13 mouse cellular contexts compared by ENCODE assay signal in the genomic region with DNA sequence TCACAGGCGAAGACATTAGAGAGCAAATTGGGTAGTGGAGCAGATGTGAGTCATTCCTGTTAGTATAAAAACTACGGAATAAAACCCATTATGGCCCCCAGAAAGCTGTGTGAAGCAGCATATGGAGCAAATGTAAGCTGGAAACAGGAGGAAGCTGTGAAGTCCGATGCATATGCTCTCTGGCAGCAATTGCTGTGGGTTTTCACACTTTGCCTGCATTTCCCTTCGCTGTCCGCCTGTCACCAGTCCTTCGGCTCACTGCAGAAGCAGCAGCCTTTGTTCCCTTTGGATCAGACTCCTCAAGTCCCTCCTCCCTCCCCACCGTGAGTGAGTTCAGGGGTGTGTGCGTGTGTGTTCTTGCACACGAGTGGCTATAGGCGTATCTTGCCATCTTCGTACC. TPM values are rescaled to one million over a fixed set of nuclear protein-coding genes. Genes with fewer than 3 reads are reported as not detected.
A peak's percentile ranks its signal among the peaks of the same experiment; 100 is the strongest.
DNase-seq lines count a peak whose midpoint lies in the region; ATAC-seq lines count a peak whose summit lies in the region.
"Had no signal": no experiment of that assay in that cellular context is flagged by ENCODE, and none has a peak within 500 bp of the region (broad histone marks: within the 10 kb centered on the region; RNA-seq: fewer than 3 reads in every experiment).

No protein-coding gene starts in this region.

- no peaks in the 10 kb centered on the region for H3K9me3 ChIP-seq in hindbrain, embryonic 13.5 days
- H3K9me3 ChIP-seq in midbrain, embryonic 16.5 days (replicated peaks; ENCODE audit: control insufficient read depth, low read length, poor library complexity, severe bottlenecking): no peaks in the 10 kb centered on the region
- no peaks in the 10 kb centered on the region for H3K9me3 ChIP-seq in liver, embryonic 12.5 days (replicated peaks)
- H3K9me3 ChIP-seq: heart, embryonic 12.5 days had no signal

- H3K4me1 ChIP-seq in hindbrain, embryonic 13.5 days (replicated peaks): peaks cover 33% of the 10 kb centered on the region
- peaks cover 29% of the 10 kb centered on the region for H3K4me1 ChIP-seq in midbrain, embryonic 16.5 days (ENCODE audit: control insufficient read depth, insufficient read depth, low read length)
- no peaks in the 10 kb centered on the region for H3K4me1 ChIP-seq in liver, embryonic 12.5 days

- H3K9ac ChIP-seq in hindbrain, embryonic 13.5 days: no peak overlapping the region
- H3K9ac ChIP-seq in midbrain, embryonic 16.5 days (ENCODE audit: low read depth, low read length): peak overlapping the region; percentile 36; the same call in 1 of the 2 replicates
- no peak overlapping the region for H3K9ac ChIP-seq in liver, embryonic 12.5 days
- H3K9ac ChIP-seq: heart, embryonic 12.5 days had no signal

- ATAC-seq in cerebellum, adult (ENCODE audit: insufficient number of reproducible peaks, low FRiP score, low TSS enrichment): no peak
- ATAC-seq in hindbrain, embryonic 13.5 days (ENCODE audit: low FRiP score): no peak
- ATAC-seq in midbrain, embryonic 16.5 days: peak; percentile 9; the same call in 1 of the 2 replicates
- ATAC-seq in liver, embryonic 12.5 days: no peak

- peaks cover 20% of the 10 kb centered on the region for H3K27me3 ChIP-seq in hindbrain, embryonic 13.5 days
- no peaks in the 10 kb centered on the region for H3K27me3 ChIP-seq in midbrain, embryonic 16.5 days (ENCODE audit: control insufficient read depth, insufficient read depth, low read depth, low read length)
- H3K27me3 ChIP-seq in liver, embryonic 12.5 days (replicated peaks): peaks cover 56% of the 10 kb centered on the region

- H3K4me2 ChIP-seq in hindbrain, embryonic 13.5 days: no peak overlapping the region
- no peak overlapping the region for H3K4me2 ChIP-seq in midbrain, embryonic 16.5 days (ENCODE audit: low read length)
- H3K4me2 ChIP-seq in liver, embryonic 12.5 days: no peak overlapping the region
- H3K4me2 ChIP-seq: heart, embryonic 12.5 days had no signal

- no peaks in the 10 kb centered on the region for H3K36me3 ChIP-seq in hindbrain, embryonic 13.5 days
- H3K36me3 ChIP-seq in midbrain, embryonic 16.5 days (ENCODE audit: control insufficient read depth, insufficient read depth, low read length): no peaks in the 10 kb centered on the region
- H3K36me3 ChIP-seq in liver, embryonic 12.5 days: no peaks in the 10 kb centered on the region
- H3K36me3 ChIP-seq: G1E; heart, embryonic 12.5 days had no signal

- WGBS in hindbrain, embryonic 13.5 days: 44% methylated on average over 11 of the region's 11 CpGs
- WGBS in midbrain, embryonic 16.5 days: 27% methylated on average over 11 of the region's 11 CpGs
- WGBS in liver, embryonic 12.5 days (ENCODE audit: insufficient replicate concordance): 50% methylated on average over 11 of the region's 11 CpGs

- peak; percentile 10 to 13 for DNase-seq in cerebellum, adult 18-20 months
- peak; percentile 50 to 53 for DNase-seq in cerebellum, postnatal 10 days
- DNase-seq in retina, embryonic 14.5 days (ENCODE audit: low spot score): no peak
- DNase-seq in adrenal gland, postnatal 10 days: no peak
- DNase-seq: adrenal gland, adult 2 months; kidney, adult 2 months had no signal

- H3K4me3 ChIP-seq in hindbrain, embryonic 13.5 days: no peak overlapping the region
- no peak overlapping the region for H3K4me3 ChIP-seq in midbrain, embryonic 16.5 days (ENCODE audit: low read depth, low read length)
- H3K4me3 ChIP-seq in liver, embryonic 12.5 days: no peak overlapping the region
- H3K4me3 ChIP-seq: heart, embryonic 12.5 days had no signal

- H3K27ac ChIP-seq in hindbrain, embryonic 13.5 days: peak overlapping the region; percentile 36; the same call in 1 of the 2 replicates
- H3K27ac ChIP-seq in midbrain, embryonic 16.5 days (ENCODE audit: low read length): peak overlapping the region; percentile 66
- no peak overlapping the region for H3K27ac ChIP-seq in liver, embryonic 12.5 days
- H3K27ac ChIP-seq: macrophage had no signal

RNA-seq across cellular contexts. Expression of a gene that starts 3.1 kb away (rescaled TPM):
- 14.1 and 15.4 TPM in 2 replicates for polyA plus RNA-seq in hindbrain, embryonic 13.5 days (2015; fragmentation: Nextera tagmentation; extraction: Ambion mirVana)
- polyA plus RNA-seq in midbrain, embryonic 16.5 days (2015; fragmentation: Nextera tagmentation; extraction: Ambion mirVana): 20.4 and 25.2 TPM in 2 replicates
- 1 to 10 TPM in 1 of 2 experiments, under 1 TPM in 1; 0.42 to 1.0 TPM for total RNA-seq in adrenal gland, postnatal 10 days (2021)
- polyA plus RNA-seq in liver, embryonic 12.5 days (2016; fragmentation: Nextera tagmentation; extraction: Ambion mirVana): 0.23 and 0.28 TPM in 2 replicates
- polyA plus RNA-seq: G1E, macrophage had no signal

Comparison
In these comparisons a context has a peak if more than half of its experiments do, and no peak if none do; other contexts are left out.
1. DNase-seq: peak in cerebellum, adult 18-20 months (2 of 2) and cerebellum, postnatal 10 days (2 of 2); none in retina, embryonic 14.5 days (single experiment) and adrenal gland, postnatal 10 days (single experiment).
2. RNA of a gene that starts 3.1 kb away (polyA plus RNA-seq): 20.4 to 25.2 TPM in midbrain, embryonic 16.5 days and 14.1 to 15.4 TPM in hindbrain, embryonic 13.5 days; 0.23 to 0.28 TPM in liver, embryonic 12.5 days; every median in the first group is over 10 times any median in the second.